Mouse (Mus musculus): ENCODE measurements around the gene Trim13. TPM values are rescaled to one million over a fixed set of nuclear protein-coding genes. Genes with fewer than 3 reads are reported as not detected.
"Not testable (repeated sequence)": the region's sequence is repeated elsewhere in the genome, so short reads cannot be mapped to it uniquely, and the experiment has no call there.

The Trim13 gene
- 12.8 and 14.2 TPM in 2 replicates for polyA plus RNA-seq (2014; fragmentation: Nextera tagmentation; extraction: Ambion mirVana)

- peaks cover 5% of the 10 kb centered on the region; the same call in 1 of the 2 replicates for H3K4me1 ChIP-seq (replicated peaks; ENCODE audit: control insufficient read depth, insufficient read depth, low read length)
- ATAC-seq (replicated peaks; ENCODE audit: low FRiP score) (peak; percentile 62), DNase-seq (ENCODE audit: low spot score) (peak; percentile 65)
- WGBS: 28% methylated on average over 5 of the region's 5 CpGs
- H3K9me3 ChIP-seq (ENCODE audit: control insufficient read depth, low read length): no peaks in the 10 kb centered on the region
- peak within 1 kb of the TSS; percentile 9; the same call in 1 of the 2 replicates for H3K27ac ChIP-seq (ENCODE audit: low read depth, low read length)
- H3K4me2 ChIP-seq: peak within 1 kb of the TSS; percentile 59
- peak within 1 kb of the TSS; percentile 72 for H3K9ac ChIP-seq (ENCODE audit: low read depth, low read length)
- no peaks in the 10 kb centered on the region for H3K36me3 ChIP-seq (ENCODE audit: control insufficient read depth, insufficient read depth, low read length)
- peak within 1 kb of the TSS; percentile 57 for H3K4me3 ChIP-seq (ENCODE audit: low read depth, low read length)
- no peaks in the 10 kb centered on the region for H3K27me3 ChIP-seq (replicated peaks; ENCODE audit: control insufficient read depth, insufficient read depth, low read length)
These were observed at the start of gene Trim13 for GRCm38 (mm10) chr14:61597968-61598367. Gene Trim13 (plus strand): TSS chr14:61598247.

DNA sequence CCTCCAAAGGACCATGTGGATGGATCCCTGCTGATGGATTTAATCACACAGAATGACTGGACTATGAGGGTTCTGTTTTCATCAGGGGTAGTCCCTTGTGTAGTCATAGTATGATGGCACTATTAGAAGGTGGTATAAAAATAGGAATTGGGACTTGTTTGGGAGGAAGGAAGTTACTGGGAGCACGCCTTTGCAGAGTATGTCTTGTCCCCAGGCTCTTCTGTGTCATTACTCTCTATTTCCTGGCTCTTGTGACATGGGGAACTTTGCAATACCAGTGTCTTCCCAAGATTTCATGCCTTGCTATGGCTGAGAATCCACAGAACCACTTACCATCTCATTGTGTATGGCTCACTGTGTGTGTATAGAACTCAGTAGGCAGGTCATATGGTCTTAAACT lies 49.4 kb upstream of the Trim13 start:
- ATAC-seq (replicated peaks; ENCODE audit: low FRiP score) (no peak), DNase-seq (ENCODE audit: low spot score) (no peak)
- Histone ChIP-seq H3K9me3 (ENCODE audit: control insufficient read depth, low read length) (no peaks in the 10 kb centered on the region), H3K9ac (ENCODE audit: low read depth, low read length) (no peak overlapping the region), H3K27ac (ENCODE audit: low read depth, low read length) (no peak overlapping the region), H3K4me2 (no peak overlapping the region), H3K4me3 (ENCODE audit: low read depth, low read length) (no peak overlapping the region), H3K36me3 (ENCODE audit: control insufficient read depth, insufficient read depth, low read length) (no peaks in the 10 kb centered on the region; the same call in 1 of the 2 replicates), H3K27me3 (replicated peaks; ENCODE audit: control insufficient read depth, insufficient read depth, low read length) (no peaks in the 10 kb centered on the region), H3K4me1 (replicated peaks; ENCODE audit: control insufficient read depth, insufficient read depth, low read length) (no peaks in the 10 kb centered on the region)
- WGBS: 79% methylated on average over 1 of the region's 1 CpGs

- no peaks in the 10 kb centered on the region for H3K36me3 ChIP-seq (ENCODE audit: control insufficient read depth, insufficient read depth, low read length)
These were observed 42.1 kb upstream of the Trim13 start for GRCm38 (mm10) chr14:61555931-61556288.

GRCm38 (mm10) chr14:61556289-61557147 lies 41.5 kb upstream of the Trim13 start, which contains the start of gene Spryd7:
Gene Spryd7 (minus strand): TSS chr14:61556886.
- H3K4me2 ChIP-seq: peak within 1 kb of the TSS; percentile 97
- peak within 1 kb of the TSS; percentile 85 for H3K9ac ChIP-seq (ENCODE audit: low read depth, low read length)
- no peaks in the 10 kb centered on the region for H3K9me3 ChIP-seq (ENCODE audit: control insufficient read depth, low read length)
- H3K4me1 ChIP-seq (replicated peaks; ENCODE audit: control insufficient read depth, insufficient read depth, low read length): no peaks in the 10 kb centered on the region
- peak within 1 kb of the TSS; percentile 80 for H3K4me3 ChIP-seq (ENCODE audit: low read depth, low read length)
- H3K27ac ChIP-seq (ENCODE audit: low read depth, low read length): peak within 1 kb of the TSS; percentile 81
- H3K36me3 ChIP-seq (ENCODE audit: control insufficient read depth, insufficient read depth, low read length): no peaks in the 10 kb centered on the region
- ATAC-seq (replicated peaks; ENCODE audit: low FRiP score): peak; percentile 98
- WGBS: under 1% methylated on average over 68 of the region's 72 CpGs
- no peaks in the 10 kb centered on the region for H3K27me3 ChIP-seq (replicated peaks; ENCODE audit: control insufficient read depth, insufficient read depth, low read length)
- peak; percentile 97 for DNase-seq (ENCODE audit: low spot score)

More at GRCm38 (mm10) chr14:61555931-61556288, 42.1 kb upstream of the Trim13 start:
- Histone ChIP-seq H3K9ac (ENCODE audit: low read depth, low read length) (peak overlapping the region; percentile 85), H3K4me3 (ENCODE audit: low read depth, low read length) (peak overlapping the region; percentile 80), H3K27me3 (replicated peaks; ENCODE audit: control insufficient read depth, insufficient read depth, low read length) (no peaks in the 10 kb centered on the region), H3K9me3 (ENCODE audit: control insufficient read depth, low read length) (no peaks in the 10 kb centered on the region), H3K27ac (ENCODE audit: low read depth, low read length) (peak overlapping the region; percentile 81), H3K4me1 (replicated peaks; ENCODE audit: control insufficient read depth, insufficient read depth, low read length) (no peaks in the 10 kb centered on the region), H3K4me2 (peak overlapping the region; percentile 93)
- ATAC-seq (replicated peaks; ENCODE audit: low FRiP score): no peak
- no peak for DNase-seq (ENCODE audit: low spot score)
- 7% methylated on average over 6 of the region's 6 CpGs for WGBS

DNA sequence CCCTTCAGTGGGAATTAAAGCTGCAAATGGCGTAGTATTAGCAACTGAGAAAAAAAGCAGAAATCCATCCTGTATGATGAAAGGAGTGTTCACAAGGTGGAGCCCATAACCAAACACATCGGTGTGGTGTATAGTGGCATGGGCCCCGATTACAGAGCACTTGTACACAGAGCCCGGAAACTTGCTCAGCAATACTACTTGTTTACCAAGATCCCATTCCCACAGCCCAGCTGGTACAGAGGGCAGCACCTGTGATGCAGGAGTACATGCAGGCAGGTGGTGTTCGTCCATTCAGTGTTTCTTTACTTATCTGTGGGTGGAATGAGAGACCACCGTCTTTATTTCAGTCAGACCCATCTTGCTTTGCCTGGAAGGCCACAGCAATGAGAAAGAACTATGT lies 39.1 kb upstream of the Trim13 start:
- Histone ChIP-seq H3K4me1 (replicated peaks; ENCODE audit: control insufficient read depth, insufficient read depth, low read length) (no peaks in the 10 kb centered on the region), H3K27ac (ENCODE audit: low read depth, low read length) (no peak overlapping the region), H3K36me3 (ENCODE audit: control insufficient read depth, insufficient read depth, low read length) (no peaks in the 10 kb centered on the region), H3K4me2 (no peak overlapping the region), H3K27me3 (replicated peaks; ENCODE audit: control insufficient read depth, insufficient read depth, low read length) (no peaks in the 10 kb centered on the region), H3K4me3 (ENCODE audit: low read depth, low read length) (no peak overlapping the region), H3K9ac (ENCODE audit: low read depth, low read length) (no peak overlapping the region), H3K9me3 (ENCODE audit: control insufficient read depth, low read length) (no peaks in the 10 kb centered on the region)
- DNase-seq (ENCODE audit: low spot score) (no peak), ATAC-seq (replicated peaks; ENCODE audit: low FRiP score) (no peak)
- 87% methylated on average over 6 of the region's 6 CpGs for WGBS

DNA sequence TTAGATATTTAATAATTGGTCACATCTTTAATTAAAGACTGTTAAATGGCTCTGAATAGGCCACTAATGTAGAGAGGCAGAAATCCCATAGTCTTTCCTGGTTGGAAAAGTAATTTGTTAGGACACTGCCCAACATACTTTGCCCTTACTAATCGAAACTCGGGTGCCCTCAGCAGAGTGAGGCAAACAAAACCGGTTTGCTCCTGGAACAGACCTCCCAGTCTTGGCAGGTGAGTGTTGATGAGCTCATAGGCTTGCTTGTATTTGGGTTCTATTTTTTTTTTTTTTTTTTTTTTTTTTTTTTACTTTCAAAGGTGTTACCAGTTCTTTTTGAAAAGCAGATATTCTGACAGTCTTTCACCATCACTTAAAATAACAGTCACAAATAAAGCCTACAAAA lies 38.2 kb upstream of the Trim13 start:
- WGBS: 67% methylated on average over 3 of the region's 3 CpGs
- Histone ChIP-seq H3K27me3 (replicated peaks; ENCODE audit: control insufficient read depth, insufficient read depth, low read length) (no peaks in the 10 kb centered on the region), H3K9ac (ENCODE audit: low read depth, low read length) (no peak overlapping the region), H3K4me3 (ENCODE audit: low read depth, low read length) (no peak overlapping the region), H3K27ac (ENCODE audit: low read depth, low read length) (no peak overlapping the region), H3K4me2 (no peak overlapping the region), H3K4me1 (replicated peaks; ENCODE audit: control insufficient read depth, insufficient read depth, low read length) (no peaks in the 10 kb centered on the region), H3K36me3 (ENCODE audit: control insufficient read depth, insufficient read depth, low read length) (no peaks in the 10 kb centered on the region), H3K9me3 (ENCODE audit: control insufficient read depth, low read length) (no peaks in the 10 kb centered on the region)
- no peak for ATAC-seq (replicated peaks; ENCODE audit: low FRiP score)
- DNase-seq (ENCODE audit: low spot score): no peak

DNA sequence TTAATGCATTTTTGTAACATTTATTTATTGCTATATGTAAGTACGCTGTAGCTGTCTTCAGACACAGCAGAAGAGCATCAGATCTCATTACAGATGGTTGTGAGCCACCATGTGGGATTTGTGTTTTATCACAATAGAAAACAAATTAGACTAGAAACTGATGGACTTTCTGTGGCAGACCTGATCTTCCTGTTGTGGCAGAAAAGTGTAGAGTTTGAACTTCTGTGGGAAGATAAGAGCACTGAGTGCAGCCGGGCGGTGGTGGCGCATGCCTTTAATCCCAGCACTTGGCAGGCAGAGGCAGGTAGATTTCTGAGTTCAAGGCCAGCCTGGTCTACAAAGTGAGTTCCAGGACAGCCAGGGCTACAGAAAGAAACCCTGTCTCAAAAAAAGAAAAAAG lies 31.8 kb upstream of the Trim13 start:
- not testable (repeated sequence) for H3K9ac ChIP-seq (ENCODE audit: low read depth, low read length); H3K27me3 ChIP-seq (replicated peaks; ENCODE audit: control insufficient read depth, insufficient read depth, low read length); H3K4me2 ChIP-seq; ATAC-seq (replicated peaks; ENCODE audit: low FRiP score); H3K9me3 ChIP-seq (ENCODE audit: control insufficient read depth, low read length); H3K27ac ChIP-seq (ENCODE audit: low read depth, low read length); DNase-seq (ENCODE audit: low spot score); H3K4me1 ChIP-seq (replicated peaks; ENCODE audit: control insufficient read depth, insufficient read depth, low read length); H3K36me3 ChIP-seq (ENCODE audit: control insufficient read depth, insufficient read depth, low read length); H3K4me3 ChIP-seq (ENCODE audit: low read depth, low read length)
- 44% methylated on average over 4 of the region's 4 CpGs for WGBS

DNA sequence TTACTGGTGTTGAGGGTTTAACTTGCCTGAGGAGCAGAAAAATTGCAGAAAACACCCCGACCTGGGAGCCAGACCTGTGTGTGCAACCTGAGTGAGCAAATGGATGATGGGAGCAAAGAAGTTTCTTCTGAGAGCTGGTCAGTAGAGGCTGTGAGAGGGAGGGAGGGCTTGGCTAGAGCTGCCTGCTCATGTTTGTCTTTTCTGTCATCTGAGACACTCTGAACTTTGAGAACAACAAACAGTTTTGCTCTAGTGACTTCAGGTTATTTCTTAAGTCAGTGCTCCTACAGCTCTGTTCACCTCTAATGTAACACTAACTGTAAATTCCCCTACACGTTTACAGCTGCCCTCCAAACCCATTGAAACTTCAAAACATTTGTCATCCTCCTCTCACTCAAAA lies 28.7 kb upstream of the Trim13 start:
- H3K4me3 ChIP-seq (ENCODE audit: low read depth, low read length): no peak overlapping the region
- 65% methylated on average over 2 of the region's 2 CpGs for whole genome bisulfite sequencing
- ATAC-seq (replicated peaks; ENCODE audit: low FRiP score) (no peak), DNase-seq (ENCODE audit: low spot score) (no peak)
- H3K4me1 ChIP-seq (replicated peaks; ENCODE audit: control insufficient read depth, insufficient read depth, low read length): no peaks in the 10 kb centered on the region
- H3K9me3 ChIP-seq (ENCODE audit: control insufficient read depth, low read length): no peaks in the 10 kb centered on the region
- H3K9ac ChIP-seq (ENCODE audit: low read depth, low read length): no peak overlapping the region
- no peak overlapping the region for H3K27ac ChIP-seq (ENCODE audit: low read depth, low read length)
- no peaks in the 10 kb centered on the region for H3K36me3 ChIP-seq (ENCODE audit: control insufficient read depth, insufficient read depth, low read length)
- no peaks in the 10 kb centered on the region for H3K27me3 ChIP-seq (replicated peaks; ENCODE audit: control insufficient read depth, insufficient read depth, low read length)
- H3K4me2 ChIP-seq: no peak overlapping the region

DNA sequence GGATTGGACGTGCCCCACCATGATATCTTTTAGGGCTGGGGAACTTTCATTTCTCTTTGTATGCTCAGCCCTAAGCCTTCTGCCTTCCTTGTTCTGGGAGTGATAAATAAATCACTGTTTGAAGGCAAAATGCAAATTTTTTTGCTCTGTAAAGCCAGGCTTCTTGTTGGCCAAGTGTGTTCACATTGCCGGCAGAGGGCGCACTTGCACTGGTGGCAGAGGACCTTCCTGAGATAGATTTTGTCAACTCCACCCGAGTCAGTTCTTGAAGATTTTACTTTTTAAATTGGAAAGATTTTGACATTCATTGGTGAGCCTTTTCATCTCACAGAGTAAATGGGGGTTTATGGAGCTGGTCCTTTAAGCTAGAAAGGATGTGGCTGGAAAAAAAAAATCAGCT lies 26.7 kb upstream of the Trim13 start:
- Histone ChIP-seq H3K4me2 (no peak overlapping the region), H3K9ac (ENCODE audit: low read depth, low read length) (no peak overlapping the region), H3K36me3 (ENCODE audit: control insufficient read depth, insufficient read depth, low read length) (no peaks in the 10 kb centered on the region), H3K27ac (ENCODE audit: low read depth, low read length) (no peak overlapping the region), H3K27me3 (replicated peaks; ENCODE audit: control insufficient read depth, insufficient read depth, low read length) (no peaks in the 10 kb centered on the region), H3K4me1 (replicated peaks; ENCODE audit: control insufficient read depth, insufficient read depth, low read length) (no peaks in the 10 kb centered on the region), H3K4me3 (ENCODE audit: low read depth, low read length) (no peak overlapping the region), H3K9me3 (ENCODE audit: control insufficient read depth, low read length) (no peaks in the 10 kb centered on the region)
- DNase-seq (ENCODE audit: low spot score) (peak; percentile 66), ATAC-seq (replicated peaks; ENCODE audit: low FRiP score) (no peak)
- 12% methylated on average over 4 of the region's 4 CpGs for WGBS
